Mouse (Mus musculus) testis, adult 2 months (tissue): Measurements from ENCODE around the gene Phb.

ENCODE experiments used
- CTCF ChIP-seq: fragments of 200-500 bp; IDR thresholded peaks from 2 replicates; pipeline ENCODE4 v1.5.1; 2012; ENCODE audit warnings: low read depth, mild to moderate bottlenecking, inconsistent platforms, low read length, moderate library complexity; ENCODE audit not compliant: control insufficient read depth, insufficient read depth, insufficient replicate concordance
- POLR2A ChIP-seq: fragments of 200-500 bp; IDR thresholded peaks from 2 replicates; pipeline ENCODE4 v1.6.1; 2012; ENCODE audit warnings: low read depth, mild to moderate bottlenecking, inconsistent platforms, low read length, moderate library complexity; ENCODE audit not compliant: control insufficient read depth

GRCm38 (mm10) chr11:95688981-95689380 lies 22.2 kb downstream of the Phb start:
- TF ChIP-seq POLR2A (no peak), CTCF (no peak)
